Mouse (Mus musculus): ENCODE results near the gene Fnbp1.

DNA sequence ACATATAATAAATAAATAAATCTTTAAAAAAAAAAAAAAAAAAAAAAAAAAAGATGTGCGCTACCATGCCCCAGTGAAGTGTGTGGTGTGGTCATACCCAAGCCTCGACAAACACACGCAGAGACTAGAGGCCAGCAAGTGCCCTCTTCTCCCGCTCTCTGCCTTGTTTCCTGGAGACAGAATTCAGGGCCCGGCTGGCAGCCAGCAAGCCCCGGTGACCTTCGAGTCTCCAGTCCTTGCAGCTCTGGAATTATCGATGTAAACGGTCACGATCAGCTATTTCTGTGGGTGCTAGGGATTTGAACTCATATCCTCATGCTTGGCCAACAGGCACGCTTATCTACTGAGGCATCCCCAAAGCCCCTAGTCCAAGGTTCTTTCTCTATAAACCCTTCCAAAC is 43.2 kb downstream of the Fnbp1 start:
- no peak for TF ChIP-seq CTCF (conservative IDR thresholded peaks at IDR 0.05; ENCODE audit: low read length)
- no peak for TF ChIP-seq POU5F1 (IDR thresholded peaks at IDR 0.05; ENCODE audit: borderline replicate concordance, low read length)

Measured in E14TG2a.4 (cell line).